In genomic region chr9:111739431-111740245, GRCm38 (mm10) we compare ENCODE assay signal across 13 mouse cellular contexts. TPM values are rescaled to one million over a fixed set of nuclear protein-coding genes. Genes with fewer than 3 reads are reported as not detected.
DNase-seq lines count a peak whose midpoint lies in the region; ATAC-seq and TF ChIP-seq lines count a peak whose summit lies in the region.
"Had no signal": no experiment of that assay in that cellular context is flagged by ENCODE, and none has a peak within 500 bp of the region (broad histone marks: within the 10 kb centered on the region; RNA-seq: fewer than 3 reads in every experiment).

No protein-coding gene starts in this region.

- no peak overlapping the region for H3K9ac ChIP-seq in midbrain, embryonic 15.5 days
- H3K9ac ChIP-seq in limb, embryonic 13.5 days, result no peak overlapping the region
- H3K9ac ChIP-seq: forebrain, postnatal 0 days had no signal

- no peaks in the 10 kb centered on the region for H3K9me3 ChIP-seq in midbrain, embryonic 15.5 days
- no peaks in the 10 kb centered on the region for H3K9me3 ChIP-seq in midbrain, embryonic 10.5 days (replicated peaks)
- H3K9me3 ChIP-seq in limb, embryonic 13.5 days, result no peaks in the 10 kb centered on the region

- ATAC-seq in midbrain, embryonic 15.5 days (replicated peaks), result no peak
- ATAC-seq in limb, embryonic 13.5 days (ENCODE audit: low FRiP score, low read depth), result peak; percentile 51; the same call in 1 of the 2 replicates
- ATAC-seq: activated CD4-positive, CD25-positive, alpha-beta regulatory T cell, adult 4 months; forebrain, postnatal 0 days had no signal

- no peaks in the 10 kb centered on the region; the same call in 1 of the 2 replicates for H3K4me1 ChIP-seq in midbrain, embryonic 15.5 days
- H3K4me1 ChIP-seq in midbrain, embryonic 10.5 days, result no peaks in the 10 kb centered on the region
- H3K4me1 ChIP-seq in limb, embryonic 13.5 days, result peaks cover 6% of the 10 kb centered on the region
- peaks cover 14% of the 10 kb centered on the region for H3K4me1 ChIP-seq in small intestine, adult 2 months (ENCODE audit: control insufficient read depth, insufficient read depth, insufficient read length, low read length)

- TF ChIP-seq CTCF in small intestine, adult 2 months (IDR thresholded peaks at IDR 0.05; ENCODE audit: extremely low read depth, insufficient read length, insufficient replicate concordance, low read depth, low read length), result no peak

- H3K36me3 ChIP-seq in midbrain, embryonic 15.5 days (replicated peaks), result no peaks in the 10 kb centered on the region
- H3K36me3 ChIP-seq in midbrain, embryonic 10.5 days, result no peaks in the 10 kb centered on the region
- no peaks in the 10 kb centered on the region for H3K36me3 ChIP-seq in limb, embryonic 13.5 days
- no peaks in the 10 kb centered on the region for H3K36me3 ChIP-seq in small intestine, adult 2 months (ENCODE audit: control insufficient read depth, insufficient read depth, low read length)

- no peak overlapping the region for H3K4me3 ChIP-seq in midbrain, embryonic 15.5 days
- no peak overlapping the region for H3K4me3 ChIP-seq in midbrain, embryonic 10.5 days
- no peak overlapping the region for H3K4me3 ChIP-seq in limb, embryonic 13.5 days
- no peak overlapping the region for H3K4me3 ChIP-seq in small intestine, adult 2 months (ENCODE audit: low read depth, low read length)

- WGBS in midbrain, embryonic 15.5 days, result 77% methylated on average over 10 of the region's 10 CpGs
- WGBS in midbrain, embryonic 10.5 days, result 85% methylated on average over 10 of the region's 10 CpGs
- 39% methylated on average over 10 of the region's 10 CpGs for WGBS in limb, embryonic 13.5 days
- 23% methylated on average over 10 of the region's 10 CpGs for WGBS in small intestine, adult 2 months

- TF ChIP-seq POLR2A in small intestine, adult 2 months (IDR thresholded peaks at IDR 0.05; ENCODE audit: low read depth, low read length), result no peak

- H3K27me3 ChIP-seq in midbrain, embryonic 15.5 days (replicated peaks), result no peaks in the 10 kb centered on the region
- no peaks in the 10 kb centered on the region for H3K27me3 ChIP-seq in midbrain, embryonic 10.5 days (ENCODE audit: low read depth, poor library complexity, severe bottlenecking)
- H3K27me3 ChIP-seq in limb, embryonic 13.5 days, result no peaks in the 10 kb centered on the region
- H3K27me3 ChIP-seq in small intestine, adult 2 months (ENCODE audit: control insufficient read depth, insufficient read depth, low read length), result no peaks in the 10 kb centered on the region

- peak; percentile 27 for DNase-seq in embryo, embryonic 11 days
- no peak for DNase-seq in embryo, embryonic 9.5 days (ENCODE audit: extremely low spot score)
- no peak for DNase-seq in midbrain, embryonic 10.5 days (ENCODE audit: low spot score)
- no peak for DNase-seq in kidney, adult 8-10 months
- no peak for DNase-seq in spleen, postnatal 4 days (ENCODE audit: low spot score in 2 of 2)
- DNase-seq: forebrain, postnatal 0 days; heart, postnatal 14 days; kidney, postnatal 14 days; lung, postnatal 10 days had no signal

- no peak overlapping the region for H3K4me2 ChIP-seq in midbrain, embryonic 15.5 days
- H3K4me2 ChIP-seq in limb, embryonic 13.5 days (replicated peaks), result 0 out of 2 replicates have a peak overlapping the region, but pooled peaks have one; percentile 11

- peak overlapping the region; percentile 17; the same call in 1 of the 2 replicates for H3K27ac ChIP-seq in midbrain, embryonic 15.5 days
- no peak overlapping the region for H3K27ac ChIP-seq in midbrain, embryonic 10.5 days (replicated peaks)
- peak overlapping the region; percentile 58; the same call in 1 of the 2 replicates for H3K27ac ChIP-seq in limb, embryonic 13.5 days
- peak overlapping the region; percentile 74 for H3K27ac ChIP-seq in small intestine, adult 2 months (ENCODE audit: insufficient read depth, low read depth, low read length)

RNA-seq across cellular contexts. Expression of gene Stac, which starts 49.5 kb away (rescaled TPM):
- 5.1 and 5.8 TPM in 2 replicates for polyA plus RNA-seq in midbrain, embryonic 15.5 days (2015; fragmentation: Nextera tagmentation; extraction: Ambion mirVana)
- 0.27 and 0.34 TPM in 2 replicates for polyA plus RNA-seq in midbrain, embryonic 10.5 days (2016; fragmentation: Nextera tagmentation; extraction: Ambion mirVana)
- polyA plus RNA-seq in limb, embryonic 13.5 days (2015; fragmentation: Nextera tagmentation; extraction: Ambion mirVana), result 6.6 and 8.0 TPM in 2 replicates
- polyA plus RNA-seq in small intestine, adult 2 months (2012; rRNA removed), result 0.43 and 0.82 TPM in 2 replicates
- polyA plus RNA-seq: activated CD4-positive, CD25-positive, alpha-beta regulatory T cell, adult 4 months had no signal
